Mouse (Mus musculus): ENCODE measurements around the gene Bsdc1. TPM values are rescaled to one million over a fixed set of nuclear protein-coding genes. Genes with fewer than 3 reads are reported as not detected.
"Not testable (repeated sequence)": the region's sequence is repeated elsewhere in the genome, so short reads cannot be mapped to it uniquely, and the experiment has no call there.

The Bsdc1 gene
- total RNA-seq, 2 experiments from 2014 or later = 34.8 to 36.4 TPM

DNA sequence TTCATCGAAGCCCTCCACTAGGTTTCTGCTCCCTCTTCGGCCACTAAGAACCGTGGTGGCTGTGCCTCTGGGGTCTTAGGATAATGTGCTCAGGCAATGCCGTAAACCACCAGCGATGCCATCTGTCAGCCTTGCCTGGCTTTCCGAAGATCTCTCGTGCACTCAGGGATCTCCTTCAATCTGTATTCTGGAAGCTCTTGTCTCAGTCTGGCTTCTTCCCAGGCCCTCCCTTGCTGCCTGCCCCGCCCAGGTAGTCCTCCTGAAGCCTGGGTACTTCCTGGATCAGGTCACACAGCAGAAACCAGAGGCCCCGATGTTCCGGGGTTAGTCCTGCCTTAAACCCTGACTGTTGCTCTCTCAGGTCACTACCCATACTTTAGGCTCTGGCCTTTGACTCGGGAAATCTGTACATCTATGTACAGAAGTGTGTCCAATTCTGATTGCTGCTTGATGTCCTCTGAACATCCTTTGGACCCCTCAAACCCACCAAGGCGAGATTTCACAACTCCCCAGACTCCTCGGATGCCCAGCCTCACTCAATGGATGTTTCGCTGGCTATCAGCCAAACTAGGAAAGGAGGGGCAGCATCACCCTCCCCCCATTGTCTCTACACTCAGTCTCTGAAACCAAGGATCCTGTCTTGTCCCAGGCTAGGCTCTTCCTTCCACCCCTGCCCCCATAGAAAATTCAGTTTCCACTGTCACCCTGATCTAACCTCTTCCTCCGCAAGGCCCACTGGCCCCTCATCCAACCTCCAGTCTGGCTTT, 47.6 kb downstream of the Bsdc1 start:
- intact Hi-C loops (cut with DNase I) = no loop called here
- Histone ChIP-seq H3K27ac (no peak overlapping the region), H3K4me3 (no peak overlapping the region)
- no peak for DNase-seq
- no peak for TF ChIP-seq CTCF (IDR thresholded peaks at IDR 0.05)

DNA sequence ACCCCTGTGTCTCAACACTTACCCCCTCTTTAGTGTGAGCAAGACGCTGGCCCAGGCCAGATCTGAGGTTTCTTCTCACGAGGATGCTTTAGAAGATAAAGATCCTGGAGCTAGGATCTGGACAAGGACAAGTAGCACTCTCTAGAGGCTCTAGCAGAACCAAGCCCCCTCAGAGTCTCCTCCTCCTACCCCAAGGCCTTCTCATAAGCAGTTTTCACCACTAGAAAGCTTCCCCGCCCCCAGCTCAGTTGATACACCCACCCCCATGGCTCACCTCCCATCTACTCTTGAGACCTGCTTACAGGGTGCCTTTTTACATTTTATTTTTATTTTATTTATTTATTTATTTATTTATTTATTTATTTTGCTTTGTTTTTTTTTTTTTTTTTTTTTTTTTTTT, 48.3 kb downstream of the Bsdc1 start:
- intact Hi-C loops (cut with DNase I) = no loop called here
- TF ChIP-seq CTCF (IDR thresholded peaks at IDR 0.05) = no peak
- no peak overlapping the region for H3K4me3 ChIP-seq
- DNase-seq = no peak
- H3K27ac ChIP-seq = no peak overlapping the region

DNA sequence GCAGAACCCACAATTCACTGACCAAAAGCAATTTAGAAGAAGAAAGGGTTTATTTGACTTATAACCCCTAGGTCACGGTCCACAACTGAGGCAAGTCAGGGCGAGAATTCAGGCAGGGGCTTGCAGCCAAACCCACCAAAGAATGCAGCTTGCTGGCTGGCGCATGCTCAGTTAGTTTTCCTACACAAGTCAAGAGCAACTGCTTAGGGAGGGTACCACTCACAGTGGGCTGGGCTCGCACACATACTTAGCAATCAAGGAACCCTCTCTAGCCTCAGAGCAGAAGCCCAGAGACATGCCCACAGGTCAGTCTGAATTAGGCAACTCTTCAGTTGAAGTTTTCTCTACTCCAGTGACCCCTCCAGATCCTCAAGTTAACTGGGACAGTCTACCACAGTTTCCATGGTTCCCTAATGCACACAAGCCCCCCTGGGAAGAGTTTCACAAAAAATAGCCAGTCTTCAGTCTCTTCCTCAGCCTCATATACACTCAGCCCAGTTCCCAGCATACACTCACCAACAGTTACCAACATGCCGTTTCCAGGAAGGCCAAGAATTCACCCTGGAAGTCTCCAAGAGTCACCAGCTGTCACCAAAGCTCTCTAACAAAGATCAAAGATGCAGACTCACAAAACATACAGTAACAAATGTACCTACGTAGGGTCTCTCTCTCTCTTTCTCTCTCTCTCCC, 49.5 kb downstream of the Bsdc1 start:
- no peak for TF ChIP-seq CTCF (IDR thresholded peaks at IDR 0.05)
- DNase-seq = no peak
- H3K4me3 ChIP-seq = no peak overlapping the region
- no peak overlapping the region for H3K27ac ChIP-seq
- intact Hi-C loops (cut with DNase I) = no loop called here

DNA sequence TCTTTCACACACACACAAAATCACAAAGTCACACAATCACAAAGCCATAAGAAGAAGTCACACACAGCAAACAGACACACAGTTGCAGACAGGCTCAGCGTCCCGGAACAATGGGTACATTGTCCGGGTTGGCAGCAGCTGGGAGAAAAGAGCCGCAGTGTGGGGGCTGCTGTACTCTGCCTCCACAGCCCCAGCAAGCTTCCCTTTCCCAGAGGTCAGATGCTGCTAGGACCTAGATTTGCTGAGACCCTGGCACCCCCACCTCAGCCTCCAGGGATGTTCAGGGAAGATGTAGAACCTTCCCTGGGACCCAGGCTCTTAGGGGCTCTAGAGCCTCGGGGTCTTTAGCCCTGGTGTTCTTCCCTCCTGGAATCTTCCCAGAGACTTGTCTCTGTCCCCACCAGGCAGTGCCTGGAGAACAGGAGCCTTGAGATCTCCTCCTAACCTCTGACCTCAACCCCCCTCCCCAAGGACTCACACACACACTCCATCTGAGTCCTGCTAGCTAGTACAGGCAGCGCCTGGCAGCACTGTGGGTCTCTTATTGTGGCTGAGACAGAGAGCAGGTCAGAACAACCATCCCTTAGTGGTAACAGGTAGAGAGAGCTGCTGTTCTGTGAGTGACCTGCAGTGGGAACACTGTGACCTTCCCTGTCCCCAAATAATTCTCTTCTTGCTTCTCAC, 50.2 kb downstream of the Bsdc1 start:
- intact Hi-C loops (cut with DNase I) = no loop called here
- DNase-seq = no peak
- TF ChIP-seq CTCF (IDR thresholded peaks at IDR 0.05) = no peak
- 0 out of 2 replicates have a peak overlapping the region, but pooled peaks have one; percentile 16 for H3K27ac ChIP-seq
- H3K4me3 ChIP-seq = no peak overlapping the region

DNA sequence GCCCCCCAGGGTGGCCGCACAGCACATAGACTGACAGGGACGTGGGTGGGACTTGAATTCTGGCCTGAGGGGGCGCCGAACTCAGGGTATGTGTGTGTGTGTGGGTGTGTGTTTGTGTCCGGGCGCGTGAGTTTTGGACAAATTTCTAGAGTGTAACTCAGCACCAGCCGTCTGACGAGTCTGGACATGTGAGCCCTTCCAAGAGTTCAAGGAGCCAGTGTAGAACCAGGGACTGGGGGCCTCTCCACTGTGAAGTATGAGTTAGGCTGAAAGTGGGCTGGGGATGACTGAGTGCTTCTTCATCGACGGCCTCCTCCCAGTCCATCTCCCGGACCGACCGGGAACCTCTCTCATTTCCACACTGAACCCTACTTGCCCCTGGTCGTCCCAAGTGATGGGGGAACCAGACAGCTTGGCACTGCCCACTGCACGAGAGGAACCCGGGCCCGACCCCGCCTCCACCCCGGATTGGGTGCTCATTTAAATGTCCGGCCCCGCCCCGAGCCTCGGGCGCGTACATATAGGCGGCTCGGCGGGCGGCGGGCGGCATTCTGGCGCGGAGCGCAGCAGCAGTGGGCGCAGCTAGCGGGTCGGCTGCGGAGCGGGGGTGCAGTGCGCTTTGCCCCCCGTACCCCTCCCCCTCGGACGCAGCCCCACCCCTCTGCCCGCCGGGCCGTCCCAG, 51.8 kb downstream of the Bsdc1 start, which contains the start of gene Marcksl1:
Gene Marcksl1, plus strand, starts transcription at position 496 of the 682 bp plus-strand sequence.
- peak within 1 kb of the TSS; percentile 49 for H3K27ac ChIP-seq
- no peak for TF ChIP-seq CTCF (IDR thresholded peaks at IDR 0.05)
- peak within 1 kb of the TSS; percentile 79 for H3K4me3 ChIP-seq
- intact Hi-C loops (cut with DNase I) = no loop called here
- DNase-seq = peak; percentile 78

DNA sequence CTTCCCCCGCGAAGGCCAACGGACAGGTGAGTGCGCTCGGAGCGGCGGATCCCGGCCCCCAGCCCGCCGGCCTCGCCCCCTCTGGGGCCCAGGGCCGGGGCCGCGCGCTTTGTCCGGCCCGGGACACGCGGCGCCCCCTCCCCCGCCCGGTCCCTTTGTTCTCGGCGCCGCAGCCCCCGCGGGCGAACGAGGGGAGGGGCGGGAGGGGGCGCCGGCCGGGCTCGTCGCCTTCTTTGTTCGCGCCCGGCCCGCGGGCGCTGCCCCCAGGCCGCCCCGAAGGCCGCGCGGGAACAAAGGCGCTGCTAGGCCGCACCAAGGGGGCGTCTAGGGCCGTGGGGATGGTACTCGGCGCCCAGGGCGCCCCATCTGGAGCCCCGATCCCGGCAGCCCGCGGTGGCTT, 52.5 kb downstream of the Bsdc1 start:
- no peak for TF ChIP-seq CTCF (IDR thresholded peaks at IDR 0.05)
- intact Hi-C loops (cut with DNase I) = no loop called here
- no peak for DNase-seq
- H3K4me3 ChIP-seq = peak overlapping the region; percentile 79
- H3K27ac ChIP-seq = peak overlapping the region; percentile 49

DNA sequence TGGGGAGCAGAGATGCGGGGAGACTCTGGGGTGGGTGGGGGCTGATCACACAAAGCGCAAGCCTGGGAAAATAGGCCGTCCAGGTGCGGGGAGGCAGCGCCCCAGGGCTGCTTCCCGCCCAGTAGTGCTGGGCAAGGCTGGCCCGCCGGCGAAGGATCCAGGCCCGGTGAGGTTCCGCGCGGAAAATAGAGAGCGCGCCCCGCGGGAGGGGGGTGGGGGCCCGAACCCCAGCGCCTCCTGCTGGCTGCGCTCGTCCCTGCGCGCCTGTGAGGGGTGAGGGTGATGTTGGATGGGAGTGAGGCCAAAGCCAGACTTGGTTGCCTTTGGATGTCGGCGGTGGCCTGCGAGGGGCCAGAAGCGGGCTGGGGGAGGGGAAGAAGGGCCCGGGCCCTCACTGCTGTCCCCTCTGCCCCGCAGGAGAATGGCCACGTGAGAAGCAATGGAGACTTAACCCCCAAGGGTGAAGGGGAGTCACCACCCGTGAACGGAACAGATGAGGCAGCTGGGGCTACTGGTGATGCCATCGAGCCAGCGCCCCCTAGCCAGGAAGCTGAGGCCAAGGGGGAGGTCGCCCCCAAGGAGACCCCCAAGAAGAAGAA, 53.0 kb downstream of the Bsdc1 start:
- intact Hi-C loops (cut with DNase I) = no loop called here
- peak; percentile 68 for TF ChIP-seq CTCF (IDR thresholded peaks at IDR 0.05)
- Histone ChIP-seq H3K27ac (peak overlapping the region; percentile 48), H3K4me3 (peak overlapping the region; percentile 79)
- DNase-seq = peak; percentile 53

DNA sequence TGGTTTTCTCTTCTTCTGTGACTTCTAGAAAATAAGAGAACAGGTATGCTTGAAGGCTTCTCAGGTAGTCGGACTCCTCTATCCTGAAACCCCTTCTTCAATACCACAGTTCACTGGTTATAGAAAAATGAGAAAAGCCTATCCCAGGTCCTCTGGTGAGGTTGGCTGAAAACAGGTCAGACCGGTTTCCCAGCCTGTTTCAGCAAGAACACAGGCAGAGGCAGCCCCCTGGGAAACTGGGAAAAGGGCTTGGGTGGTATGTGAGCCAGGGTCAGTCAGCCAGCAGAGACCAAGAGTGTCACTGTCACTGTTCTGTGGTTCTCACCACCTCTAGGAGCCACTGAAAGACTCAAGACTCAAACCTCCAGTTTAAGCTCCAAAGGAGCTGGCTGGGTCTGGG, 55.5 kb downstream of the Bsdc1 start:
- no peak for TF ChIP-seq CTCF (IDR thresholded peaks at IDR 0.05)
- DNase-seq = no peak
- intact Hi-C loops (cut with DNase I) = no loop called here
- Histone ChIP-seq H3K4me3 (no peak overlapping the region), H3K27ac (no peak overlapping the region)

DNA sequence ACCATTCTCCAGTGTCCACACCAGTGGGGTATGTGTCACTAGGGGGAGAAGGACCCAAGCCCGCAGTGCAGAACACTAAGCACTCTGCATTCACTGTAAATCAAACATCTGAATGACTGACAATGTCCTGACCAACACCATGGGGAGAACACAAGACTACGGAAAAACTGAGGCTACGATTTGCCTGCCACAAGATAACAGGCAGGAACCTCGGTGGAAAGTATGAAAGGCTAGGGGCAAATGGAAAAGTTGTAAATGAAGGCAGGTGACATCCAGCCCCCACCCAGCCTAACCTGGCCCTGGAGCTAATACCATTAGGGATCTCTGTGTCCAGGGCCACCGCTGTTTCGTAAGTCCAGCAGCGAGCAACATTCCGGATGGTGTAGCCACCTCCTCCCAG, 57.1 kb downstream of the Bsdc1 start:
- no peak for DNase-seq
- no peak for TF ChIP-seq CTCF (IDR thresholded peaks at IDR 0.05)

DNA sequence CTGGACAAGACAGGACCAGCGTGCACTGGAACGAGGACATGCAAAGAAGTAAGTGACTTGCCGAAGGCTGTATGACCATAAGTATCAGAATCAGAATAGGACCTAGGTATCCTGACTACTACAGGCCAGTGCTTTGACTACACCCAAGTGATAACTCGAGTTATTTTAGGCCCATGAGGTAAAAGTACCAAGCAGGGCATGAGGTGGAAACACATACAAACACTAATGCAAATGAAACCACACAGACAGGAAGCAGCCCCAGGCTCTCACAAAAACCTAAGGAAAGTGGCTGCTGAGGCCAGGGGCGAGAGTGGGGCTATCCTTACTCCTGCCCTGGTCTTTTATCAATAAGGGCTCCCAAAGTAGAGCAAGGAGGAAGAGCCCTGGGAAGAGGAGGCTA, 64.0 kb downstream of the Bsdc1 start:
- H3K27ac ChIP-seq = no peak overlapping the region
- intact Hi-C loops (cut with DNase I) = no loop called here
- TF ChIP-seq CTCF (IDR thresholded peaks at IDR 0.05) = no peak
- no peak overlapping the region for H3K4me3 ChIP-seq
- no peak for DNase-seq

More for the DNA sequence above, 57.1 kb downstream of the Bsdc1 start:
- intact Hi-C loops (cut with DNase I) = no loop called here
- H3K27ac ChIP-seq = no peak overlapping the region
- H3K4me3 ChIP-seq = no peak overlapping the region

DNA sequence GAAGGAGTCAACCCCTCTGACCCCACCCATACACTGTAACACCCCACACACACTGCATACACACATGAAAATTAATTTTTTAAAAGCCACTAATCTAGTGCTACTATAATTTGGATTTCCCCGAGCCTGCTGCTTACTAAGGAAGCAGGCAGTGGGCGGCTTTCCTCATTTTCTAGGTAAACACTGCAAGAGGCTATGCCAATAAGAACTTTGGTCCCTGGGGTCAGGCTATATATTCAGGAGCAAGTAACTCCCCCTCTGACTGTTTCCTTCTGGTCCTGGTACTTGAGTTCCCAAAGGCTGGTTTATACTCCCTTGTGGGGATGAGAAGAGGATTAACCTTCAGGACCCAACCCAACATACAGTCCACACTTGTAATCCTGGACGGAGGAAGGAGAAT, 64.5 kb downstream of the Bsdc1 start:
- no peak overlapping the region for H3K27ac ChIP-seq
- intact Hi-C loops (cut with DNase I) = no loop called here
- no peak for DNase-seq
- TF ChIP-seq CTCF (IDR thresholded peaks at IDR 0.05) = no peak
- no peak overlapping the region for H3K4me3 ChIP-seq

DNA sequence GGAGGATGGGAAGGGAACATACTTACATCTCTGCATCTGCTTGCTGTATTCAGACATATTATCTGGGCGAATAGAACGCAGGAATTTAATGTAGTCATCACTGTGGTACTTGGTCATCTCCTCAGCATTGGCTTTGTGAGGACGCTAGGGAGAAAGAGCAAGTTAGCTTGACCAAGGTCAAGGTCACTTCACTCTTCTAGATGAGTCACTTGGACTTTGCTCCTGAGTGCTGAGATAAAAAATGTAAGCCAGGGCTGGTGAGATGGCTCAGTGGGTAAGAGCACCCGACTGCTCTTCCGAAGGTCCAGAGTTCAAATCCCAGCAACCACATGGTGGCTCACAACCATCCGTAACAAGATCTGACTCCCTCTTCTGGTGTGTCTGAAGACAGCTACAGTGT, 67.5 kb downstream of the Bsdc1 start:
- intact Hi-C loops (cut with DNase I); DNase-seq; H3K27ac ChIP-seq; H3K4me3 ChIP-seq: not testable (repeated sequence)

Other genes starting within 250 kb of the Bsdc1 start
- 1 to 10 TPM; 2.0 to 2.1 TPM for gene C77080, start 200.2 kb upstream of the Bsdc1 start, total RNA-seq (2021)
- 10 to 100 TPM; 39.9 to 46.5 TPM for gene Sync, start 174.0 kb upstream of the Bsdc1 start, total RNA-seq (2021)
- 10 to 100 TPM; 38.5 to 46.9 TPM for gene Rbbp4, start 126.2 kb upstream of the Bsdc1 start, total RNA-seq (2021)
- gene Zbtb8os, start 125.9 kb upstream of the Bsdc1 start, total RNA-seq (2021) = 10 to 100 TPM; 24.8 to 28.9 TPM
- gene Zbtb8a, start 83.5 kb upstream of the Bsdc1 start, total RNA-seq (2021) = 1 to 10 TPM in 1 of 2 experiments, under 1 TPM in 1; 0.61 to 1.3 TPM
- not detected for gene Zbtb8b, start 20.7 kb upstream of the Bsdc1 start, total RNA-seq (2021)
- not detected for gene Tssk3, start 29.4 kb downstream of the Bsdc1 start, total RNA-seq (2021)
- not detected for gene Fam229a, start 29.6 kb downstream of the Bsdc1 start, total RNA-seq (2021)
- 1 to 10 TPM in 1 of 2 experiments, under 1 TPM in 1; 0.69 to 1.1 TPM for gene Marcksl1, start 52.0 kb downstream of the Bsdc1 start, total RNA-seq (2021)
- 10 to 100 TPM in 1 of 2 experiments, 1 to 10 TPM in 1; 9.1 to 10.6 TPM for gene Hdac1, start 81.1 kb downstream of the Bsdc1 start, total RNA-seq (2021)
- not detected for gene Lck, start 112.1 kb downstream of the Bsdc1 start, total RNA-seq (2021)
- not detected for gene Fam167b, start 117.0 kb downstream of the Bsdc1 start, total RNA-seq (2021)
- 100 to 1,000 TPM; 134 to 137 TPM for gene Eif3i, start 139.1 kb downstream of the Bsdc1 start, total RNA-seq (2021)
- gene Tmem234, start 139.1 kb downstream of the Bsdc1 start, total RNA-seq (2021) = 10 to 100 TPM; 29.8 to 31.9 TPM
- gene Dcdc2b, start 152.7 kb downstream of the Bsdc1 start, total RNA-seq (2021) = 1 to 10 TPM in 1 of 2 experiments, under 1 TPM in 1; 0.77 to 3.1 TPM
- 10 to 100 TPM in 1 of 2 experiments, 1 to 10 TPM in 1; 9.0 to 10.8 TPM for gene Iqcc, start 157.5 kb downstream of the Bsdc1 start, total RNA-seq (2021)
- 10 to 100 TPM; 31.1 to 38.4 TPM for gene Ccdc28b, start 162.4 kb downstream of the Bsdc1 start, total RNA-seq (2021)
- gene Txlna, start 179.5 kb downstream of the Bsdc1 start, total RNA-seq (2021) = 10 to 100 TPM; 19.7 to 21.1 TPM
- gene Kpna6, start 211.2 kb downstream of the Bsdc1 start, total RNA-seq (2021) = 10 to 100 TPM; 80.9 to 85.9 TPM
- 1 to 10 TPM; 3.1 to 4.4 TPM for gene Tmem39b, start 235.3 kb downstream of the Bsdc1 start, total RNA-seq (2021)